ENCODE assay signal across 8 mouse cellular contexts in the genomic region with DNA sequence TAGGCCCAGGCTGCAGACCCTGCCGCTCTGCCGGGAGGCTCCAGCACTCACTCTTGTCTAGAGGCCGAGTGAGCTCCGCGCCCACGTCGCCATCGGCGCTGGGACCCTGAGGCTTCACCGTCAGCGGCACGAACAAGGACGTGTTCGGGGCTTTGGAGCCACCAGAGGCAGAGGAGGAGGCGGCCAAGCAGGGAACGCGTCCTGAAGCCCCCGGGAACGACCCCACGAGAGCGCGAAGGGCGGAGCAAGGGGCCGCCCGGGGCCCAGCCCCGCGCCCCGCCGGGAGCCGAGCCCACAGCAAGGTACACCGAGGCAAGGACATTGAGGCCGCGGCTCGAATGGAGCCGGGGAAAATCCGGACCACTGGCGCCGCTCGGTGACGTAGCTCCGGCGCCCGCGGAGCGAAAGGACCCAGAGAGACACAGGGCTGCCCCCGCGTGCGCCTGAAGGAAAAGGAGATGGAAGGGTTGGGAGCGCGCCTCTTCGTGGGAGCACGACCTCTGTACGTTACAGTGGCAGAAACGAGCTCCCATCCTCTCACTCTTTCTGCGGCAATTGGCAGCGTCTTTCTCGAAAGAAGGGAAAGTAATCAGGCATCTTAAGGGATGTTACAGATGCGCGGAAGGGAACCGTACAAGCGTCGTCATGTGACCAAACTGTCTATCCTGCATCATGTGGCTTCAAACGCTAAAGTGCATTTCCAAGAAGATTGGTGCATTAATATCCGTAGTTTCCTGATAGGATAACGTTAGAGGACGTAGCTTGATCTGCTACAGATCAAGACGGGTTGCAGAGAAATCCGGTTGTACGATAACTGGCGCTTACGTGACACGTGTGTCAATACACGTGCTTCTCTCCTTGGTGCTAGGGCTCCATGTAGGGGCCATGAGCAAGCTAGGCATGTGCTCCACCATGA. TPM values are rescaled to one million over a fixed set of nuclear protein-coding genes. Genes with fewer than 3 reads are reported as not detected.
DNase-seq lines count a peak whose midpoint lies in the region; ATAC-seq and TF ChIP-seq lines count a peak whose summit lies in the region.

A gene (plus strand): TSS at position 126 of the 916 bp plus-strand sequence.
A gene (minus strand): TSS at position 375 of the 916 bp plus-strand sequence.

- H3K9ac ChIP-seq in embryonic facial prominence, embryonic 14.5 days (ENCODE audit: low read depth, low read length) = peak within 1 kb of the TSS; percentile 95
- peak within 1 kb of the TSS; percentile 94 for H3K9ac ChIP-seq in heart, adult 2 months (ENCODE audit: low read depth, low read length)
- peak within 1 kb of the TSS; percentile 97 for H3K9ac ChIP-seq in limb, embryonic 13.5 days
- peak within 1 kb of the TSS; percentile 92 for H3K9ac ChIP-seq in midbrain, embryonic 16.5 days (ENCODE audit: low read depth, low read length)

- peaks cover 8% of the 10 kb centered on the region for H3K4me1 ChIP-seq in embryonic facial prominence, embryonic 14.5 days (ENCODE audit: control insufficient read depth, insufficient read depth, low read length)
- H3K4me1 ChIP-seq in heart, adult 2 months (ENCODE audit: control insufficient read depth, insufficient read depth, low read length) = peaks cover 3% of the 10 kb centered on the region
- peaks cover 16% of the 10 kb centered on the region for H3K4me1 ChIP-seq in limb, embryonic 13.5 days
- peaks cover 15% of the 10 kb centered on the region for H3K4me1 ChIP-seq in midbrain, embryonic 16.5 days (ENCODE audit: control insufficient read depth, insufficient read depth, low read length)

- under 1% methylated on average over 58 of the region's 73 CpGs for WGBS in embryonic facial prominence, embryonic 14.5 days
- under 1% methylated on average over 73 of the region's 73 CpGs for WGBS in heart, adult 2 months
- under 1% methylated on average over 72 of the region's 73 CpGs for WGBS in limb, embryonic 13.5 days
- under 1% methylated on average over 71 of the region's 73 CpGs for WGBS in midbrain, embryonic 16.5 days

- peak within 1 kb of the TSS; percentile 57 for H3K4me2 ChIP-seq in embryonic facial prominence, embryonic 14.5 days (ENCODE audit: low read depth, low read length)
- peak within 1 kb of the TSS; percentile 71 for H3K4me2 ChIP-seq in limb, embryonic 13.5 days (replicated peaks)
- H3K4me2 ChIP-seq in midbrain, embryonic 16.5 days (ENCODE audit: low read length) = peak within 1 kb of the TSS; percentile 81

- peak within 1 kb of the TSS; percentile 92 for H3K27ac ChIP-seq in embryonic facial prominence, embryonic 14.5 days (replicated peaks; ENCODE audit: low read depth, low read length)
- peak within 1 kb of the TSS; percentile 99 for H3K27ac ChIP-seq in heart, adult 2 months
- H3K27ac ChIP-seq in limb, embryonic 13.5 days = peak within 1 kb of the TSS; percentile 76
- peak within 1 kb of the TSS; percentile 95 for H3K27ac ChIP-seq in midbrain, embryonic 16.5 days (ENCODE audit: low read length)

- no peaks in the 10 kb centered on the region for H3K9me3 ChIP-seq in embryonic facial prominence, embryonic 14.5 days (ENCODE audit: control insufficient read depth, low read length)
- no peaks in the 10 kb centered on the region for H3K9me3 ChIP-seq in limb, embryonic 13.5 days
- no peaks in the 10 kb centered on the region for H3K9me3 ChIP-seq in midbrain, embryonic 16.5 days (replicated peaks; ENCODE audit: control insufficient read depth, low read length, poor library complexity, severe bottlenecking)

- peak; percentile 92 for DNase-seq in 3T3-L1 (ENCODE audit: low read depth, low spot score)
- peak; percentile 79 to 80 for DNase-seq in adrenal gland, postnatal 4 days (ENCODE audit: low spot score in 2 of 2)
- DNase-seq in embryonic facial prominence, embryonic 14.5 days (ENCODE audit: low spot score) = peak; percentile 96
- DNase-seq in heart, adult 2 months = peak; percentile 91 to 97
- DNase-seq in kidney, adult 8-10 months = peak; percentile 82 to 88
- peak; percentile 96 to 97 for DNase-seq in spleen, postnatal 10 days (ENCODE audit: low spot score in 2 of 2)

- intact Hi-C loops in heart, adult 2 months (cut with DNase I) = loop anchor here (2.0 kb wide), 1 partner anchor 37 kb away; a partner anchor contains a TSS

- TF ChIP-seq POLR2A in heart, adult 2 months (IDR thresholded peaks at IDR 0.05; ENCODE audit: insufficient read depth, low read depth, low read length) = peak; percentile 52

- no peaks in the 10 kb centered on the region for H3K27me3 ChIP-seq in embryonic facial prominence, embryonic 14.5 days (replicated peaks; ENCODE audit: control insufficient read depth, insufficient read depth, low read length)
- no peaks in the 10 kb centered on the region for H3K27me3 ChIP-seq in heart, adult 2 months (ENCODE audit: control insufficient read depth, insufficient read depth, low read length)
- no peaks in the 10 kb centered on the region for H3K27me3 ChIP-seq in limb, embryonic 13.5 days
- H3K27me3 ChIP-seq in midbrain, embryonic 16.5 days (ENCODE audit: control insufficient read depth, insufficient read depth, low read depth, low read length) = no peaks in the 10 kb centered on the region

- peak; percentile 87 for TF ChIP-seq EP300 in heart, adult 2 months (IDR thresholded peaks at IDR 0.05; ENCODE audit: insufficient read depth, low read depth, low read length)

- H3K79me2 ChIP-seq in heart, adult 2 months (replicated peaks; ENCODE audit: control insufficient read depth, insufficient read depth, low read length) = no peaks in the 10 kb centered on the region

- ATAC-seq in embryonic facial prominence, embryonic 14.5 days (ENCODE audit: low read depth) = peak; percentile 93
- peak; percentile 91 for ATAC-seq in limb, embryonic 13.5 days (ENCODE audit: low FRiP score, low read depth)
- ATAC-seq in midbrain, embryonic 16.5 days = peak; percentile 96

- H3K4me3 ChIP-seq in embryonic facial prominence, embryonic 14.5 days (ENCODE audit: low read depth, low read length) = peak within 1 kb of the TSS; percentile 83
- peak within 1 kb of the TSS; percentile 83 for H3K4me3 ChIP-seq in heart, adult 2 months
- H3K4me3 ChIP-seq in limb, embryonic 13.5 days = peak within 1 kb of the TSS; percentile 99
- peak within 1 kb of the TSS; percentile 68 for H3K4me3 ChIP-seq in midbrain, embryonic 16.5 days (ENCODE audit: low read depth, low read length)

- peaks cover 35% of the 10 kb centered on the region for H3K36me3 ChIP-seq in embryonic facial prominence, embryonic 14.5 days (ENCODE audit: control insufficient read depth, insufficient read depth, low read length)
- H3K36me3 ChIP-seq in heart, adult 2 months (ENCODE audit: control insufficient read depth, insufficient read depth, low read length) = no peaks in the 10 kb centered on the region
- peaks cover 31% of the 10 kb centered on the region for H3K36me3 ChIP-seq in limb, embryonic 13.5 days
- peaks cover 14% of the 10 kb centered on the region for H3K36me3 ChIP-seq in midbrain, embryonic 16.5 days (ENCODE audit: control insufficient read depth, insufficient read depth, low read length)

- no peak for TF ChIP-seq CTCF in heart, adult 2 months (IDR thresholded peaks at IDR 0.05)

RNA-seq across cellular contexts. Expression of the first gene that starts in this region (rescaled TPM):
- under 1 TPM; 0.48 to 0.78 TPM for total RNA-seq in adrenal gland, postnatal 4 days (2021)
- 0.60 and 0.88 TPM in 2 replicates for polyA plus RNA-seq in embryonic facial prominence, embryonic 14.5 days (2014; fragmentation: Nextera tagmentation; extraction: Ambion mirVana)
- total RNA-seq in heart, adult 2 months (2021) = under 1 TPM; 0.18 to 0.36 TPM
- polyA plus RNA-seq in heart, adult 2 months (2012; rRNA removed) = 0.12 and 0.38 TPM in 2 replicates
- 0.39 and 0.42 TPM in 2 replicates for polyA plus RNA-seq in limb, embryonic 13.5 days (2015; fragmentation: Nextera tagmentation; extraction: Ambion mirVana)
- polyA plus RNA-seq in midbrain, embryonic 16.5 days (2015; fragmentation: Nextera tagmentation; extraction: Ambion mirVana) = 1.2 and 1.4 TPM in 2 replicates

RNA-seq across cellular contexts. Expression of the second gene that starts in this region (rescaled TPM):
- total RNA-seq in adrenal gland, postnatal 4 days (2021) = 10 to 100 TPM; 31.5 to 36.5 TPM
- 23.8 and 29.8 TPM in 2 replicates for polyA plus RNA-seq in embryonic facial prominence, embryonic 14.5 days (2014; fragmentation: Nextera tagmentation; extraction: Ambion mirVana)
- total RNA-seq in heart, adult 2 months (2021) = 10 to 100 TPM; 36.0 to 36.7 TPM
- 25.4 and 42.7 TPM in 2 replicates for polyA plus RNA-seq in heart, adult 2 months (2012; rRNA removed)
- 25.4 and 25.6 TPM in 2 replicates for polyA plus RNA-seq in limb, embryonic 13.5 days (2015; fragmentation: Nextera tagmentation; extraction: Ambion mirVana)
- polyA plus RNA-seq in midbrain, embryonic 16.5 days (2015; fragmentation: Nextera tagmentation; extraction: Ambion mirVana) = 18.6 and 19.4 TPM in 2 replicates

Comparison
In these comparisons a context has a peak if more than half of its experiments do, and no peak if none do; other contexts are left out.
1. Peak in every context shown above with its lines: DNase-seq, ATAC-seq, H3K4me3 ChIP-seq and H3K27ac ChIP-seq.